Mouse (Mus musculus): ENCODE results near the gene Gpc1. TPM values are rescaled to one million over a fixed set of nuclear protein-coding genes. Genes with fewer than 3 reads are reported as not detected.

Gpc1 gene
- polyA plus RNA-seq, 2 experiments = 75.5 to 76.2 TPM

- H3K4me1 ChIP-seq (ENCODE audit: control insufficient read depth, insufficient read depth, low read length) = peaks cover 25% of the 10 kb centered on the region
- WGBS = 72% methylated on average over 7 of the region's 7 CpGs
- TF ChIP-seq POLR2A (IDR thresholded peaks at IDR 0.05; ENCODE audit: borderline replicate concordance, extremely low read depth, insufficient read depth, insufficient read length) = no peak
Observed at GRCm38 (mm10) chr1:92845889-92846288, 14.4 kb downstream of the Gpc1 start.

GRCm38 (mm10) chr1:92847873-92848839 lies 16.7 kb downstream of the Gpc1 start:
- Histone ChIP-seq H3K9me3 (ENCODE audit: control insufficient read depth, low read length) (no peaks in the 10 kb centered on the region), H3K4me1 (ENCODE audit: control insufficient read depth, insufficient read depth, low read length) (peaks cover 25% of the 10 kb centered on the region), H3K4me3 (replicated peaks; ENCODE audit: low read length) (peak overlapping the region; percentile 35), H3K27me3 (ENCODE audit: control insufficient read depth, insufficient read depth, low read length) (no peaks in the 10 kb centered on the region), H3K36me3 (ENCODE audit: control insufficient read depth, insufficient read depth, low read length) (peaks cover 14% of the 10 kb centered on the region), H3K9ac (ENCODE audit: low read depth, low read length, severe bottlenecking) (peak overlapping the region; percentile 51), H3K27ac (replicated peaks; ENCODE audit: low read depth, low read length) (no peak overlapping the region), H3K4me2 (replicated peaks; ENCODE audit: low read depth, low read length, severe bottlenecking) (peak overlapping the region; percentile 55)
- no peak for TF ChIP-seq POLR2A (IDR thresholded peaks at IDR 0.05; ENCODE audit: borderline replicate concordance, extremely low read depth, insufficient read depth, insufficient read length)
- ATAC-seq (ENCODE audit: low FRiP score, low read depth) = peak; percentile 75
- DNase-seq (ENCODE audit: low spot score) = peak; percentile 17
- 9% methylated on average over 38 of the region's 41 CpGs for WGBS

More at GRCm38 (mm10) chr1:92845889-92846288, 14.4 kb downstream of the Gpc1 start:
- Histone ChIP-seq H3K4me3 (replicated peaks; ENCODE audit: low read length) (no peak overlapping the region), H3K27me3 (ENCODE audit: control insufficient read depth, insufficient read depth, low read length) (no peaks in the 10 kb centered on the region), H3K4me2 (replicated peaks; ENCODE audit: low read depth, low read length, severe bottlenecking) (no peak overlapping the region), H3K9ac (ENCODE audit: low read depth, low read length, severe bottlenecking) (no peak overlapping the region), H3K27ac (replicated peaks; ENCODE audit: low read depth, low read length) (no peak overlapping the region), H3K9me3 (ENCODE audit: control insufficient read depth, low read length) (no peaks in the 10 kb centered on the region), H3K36me3 (ENCODE audit: control insufficient read depth, insufficient read depth, low read length) (peaks cover 7% of the 10 kb centered on the region)
- ATAC-seq (ENCODE audit: low FRiP score, low read depth) (no peak), DNase-seq (ENCODE audit: low spot score) (no peak)

GRCm38 (mm10) chr1:92849491-92849890 lies 18.0 kb downstream of the Gpc1 start:
- no peak overlapping the region for H3K27ac ChIP-seq (replicated peaks; ENCODE audit: low read depth, low read length)
- H3K4me2 ChIP-seq (replicated peaks; ENCODE audit: low read depth, low read length, severe bottlenecking) = peak overlapping the region; percentile 55; the same call in 1 of the 2 replicates

DNA sequence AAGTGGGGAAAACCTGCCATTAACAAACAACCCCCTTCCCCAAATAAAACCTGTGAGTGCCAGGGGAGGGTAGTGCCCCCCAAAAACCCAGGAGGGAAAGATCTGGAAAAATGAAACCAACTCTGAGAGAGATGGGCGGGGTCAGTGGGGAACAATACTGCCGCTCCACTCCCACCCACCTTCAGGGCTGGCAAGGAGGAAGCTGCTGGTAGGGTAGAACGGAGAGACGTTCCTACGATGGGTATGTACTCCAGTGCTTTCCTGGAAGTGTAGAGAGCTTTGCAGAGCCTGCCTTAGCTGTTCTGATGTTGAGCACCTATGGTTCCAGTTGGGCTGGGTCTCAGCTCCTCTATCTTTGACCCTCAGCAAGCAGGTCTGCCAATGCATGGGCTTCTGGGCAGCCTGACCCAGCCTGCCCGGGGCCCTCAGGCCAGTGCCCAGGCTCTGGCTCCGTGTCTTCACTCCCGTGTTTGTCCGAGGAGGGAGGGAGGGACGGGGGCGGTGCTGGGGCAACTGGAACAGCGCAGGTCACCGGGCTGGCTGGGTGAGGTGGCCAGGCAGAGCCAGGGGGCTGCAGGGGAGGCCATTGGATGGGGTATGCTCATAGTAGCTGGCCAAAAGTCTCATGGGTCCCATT lies 18.6 kb downstream of the Gpc1 start:
- WGBS = 57% methylated on average over 13 of the region's 13 CpGs
- Histone ChIP-seq H3K9ac (ENCODE audit: low read depth, low read length, severe bottlenecking) (0 out of 2 replicates have a peak overlapping the region, but pooled peaks have one; percentile 16), H3K27ac (replicated peaks; ENCODE audit: low read depth, low read length) (no peak overlapping the region), H3K4me2 (replicated peaks; ENCODE audit: low read depth, low read length, severe bottlenecking) (no peak overlapping the region), H3K27me3 (ENCODE audit: control insufficient read depth, insufficient read depth, low read length) (no peaks in the 10 kb centered on the region), H3K36me3 (ENCODE audit: control insufficient read depth, insufficient read depth, low read length) (peaks cover 20% of the 10 kb centered on the region), H3K4me1 (ENCODE audit: control insufficient read depth, insufficient read depth, low read length) (peaks cover 25% of the 10 kb centered on the region), H3K4me3 (replicated peaks; ENCODE audit: low read length) (no peak overlapping the region), H3K9me3 (ENCODE audit: control insufficient read depth, low read length) (no peaks in the 10 kb centered on the region)
- DNase-seq (ENCODE audit: low spot score) = no peak
- ATAC-seq (ENCODE audit: low FRiP score, low read depth) = no peak
- no peak for TF ChIP-seq POLR2A (IDR thresholded peaks at IDR 0.05; ENCODE audit: borderline replicate concordance, extremely low read depth, insufficient read depth, insufficient read length)

More at GRCm38 (mm10) chr1:92849491-92849890, 18.0 kb downstream of the Gpc1 start:
- 83% methylated on average over 2 of the region's 2 CpGs for WGBS
- no peak for TF ChIP-seq POLR2A (IDR thresholded peaks at IDR 0.05; ENCODE audit: borderline replicate concordance, extremely low read depth, insufficient read depth, insufficient read length)
- no peak for ATAC-seq (ENCODE audit: low FRiP score, low read depth)
- H3K9ac ChIP-seq (ENCODE audit: low read depth, low read length, severe bottlenecking) = no peak overlapping the region
- peaks cover 15% of the 10 kb centered on the region for H3K36me3 ChIP-seq (ENCODE audit: control insufficient read depth, insufficient read depth, low read length)
- H3K4me1 ChIP-seq (ENCODE audit: control insufficient read depth, insufficient read depth, low read length) = peaks cover 25% of the 10 kb centered on the region
- no peak overlapping the region for H3K4me3 ChIP-seq (replicated peaks; ENCODE audit: low read length)
- no peaks in the 10 kb centered on the region for H3K27me3 ChIP-seq (ENCODE audit: control insufficient read depth, insufficient read depth, low read length)
- H3K9me3 ChIP-seq (ENCODE audit: control insufficient read depth, low read length) = no peaks in the 10 kb centered on the region
- DNase-seq (ENCODE audit: low spot score) = no peak

DNA sequence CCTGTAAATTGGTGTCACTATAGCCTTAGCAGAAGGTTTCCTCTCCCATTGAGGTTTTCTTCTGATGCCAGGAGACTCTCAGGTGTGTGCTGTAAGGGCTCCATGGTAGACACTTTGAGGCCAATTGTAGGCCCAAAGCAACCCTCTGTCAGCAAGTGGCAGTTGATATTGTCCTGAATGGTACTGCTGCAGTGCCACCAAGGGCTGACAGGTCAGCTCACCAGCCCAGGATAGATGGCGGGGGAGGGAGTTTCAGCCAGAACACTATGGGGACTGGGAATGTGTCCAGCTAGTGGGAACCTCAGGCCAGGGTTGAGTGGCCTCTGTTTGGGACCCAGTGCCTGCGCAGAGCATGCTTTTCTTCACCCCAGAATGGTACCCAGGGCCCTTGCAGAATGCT lies 21.0 kb downstream of the Gpc1 start:
- H3K36me3 ChIP-seq (ENCODE audit: control insufficient read depth, insufficient read depth, low read length) = peaks cover 43% of the 10 kb centered on the region
- H3K27me3 ChIP-seq (ENCODE audit: control insufficient read depth, insufficient read depth, low read length) = no peaks in the 10 kb centered on the region
- H3K27ac ChIP-seq (replicated peaks; ENCODE audit: low read depth, low read length) = no peak overlapping the region
- no peak overlapping the region for H3K4me3 ChIP-seq (replicated peaks; ENCODE audit: low read length)
- WGBS = 93% methylated on average over 2 of the region's 2 CpGs
- TF ChIP-seq POLR2A (IDR thresholded peaks at IDR 0.05; ENCODE audit: borderline replicate concordance, extremely low read depth, insufficient read depth, insufficient read length) = no peak
- no peak overlapping the region for H3K9ac ChIP-seq (ENCODE audit: low read depth, low read length, severe bottlenecking)
- no peak for ATAC-seq (ENCODE audit: low FRiP score, low read depth)
- no peak overlapping the region for H3K4me2 ChIP-seq (replicated peaks; ENCODE audit: low read depth, low read length, severe bottlenecking)
- no peaks in the 10 kb centered on the region for H3K9me3 ChIP-seq (ENCODE audit: control insufficient read depth, low read length)
- no peak for DNase-seq (ENCODE audit: low spot score)
- peaks cover 21% of the 10 kb centered on the region for H3K4me1 ChIP-seq (ENCODE audit: control insufficient read depth, insufficient read depth, low read length)

All from limb, embryonic 14.5 days (tissue).